In genomic region chr6:72537998-72538500, GRCm38 (mm10) we compare ENCODE assay signal across 8 mouse cellular contexts. TPM values are rescaled to one million over a fixed set of nuclear protein-coding genes. Genes with fewer than 3 reads are reported as not detected.
DNase-seq lines count a peak whose midpoint lies in the region; ATAC-seq lines count a peak whose summit lies in the region.

No protein-coding gene starts in this region.

- WGBS in hindbrain, embryonic 13.5 days, result 51% methylated on average over 10 of the region's 10 CpGs
- WGBS in midbrain, embryonic 15.5 days, result 54% methylated on average over 10 of the region's 10 CpGs

- peaks cover 24% of the 10 kb centered on the region for H3K4me1 ChIP-seq in hindbrain, embryonic 13.5 days (replicated peaks)
- peaks cover 26% of the 10 kb centered on the region for H3K4me1 ChIP-seq in midbrain, embryonic 15.5 days

- no peaks in the 10 kb centered on the region for H3K9me3 ChIP-seq in hindbrain, embryonic 13.5 days
- no peaks in the 10 kb centered on the region for H3K9me3 ChIP-seq in midbrain, embryonic 15.5 days

- peak overlapping the region; percentile 73 for H3K4me2 ChIP-seq in hindbrain, embryonic 13.5 days
- peak overlapping the region; percentile 59 for H3K4me2 ChIP-seq in midbrain, embryonic 15.5 days

- intact Hi-C loops in left cerebral cortex, postnatal 10 days (cut with DNase I), result no loop called here
- intact Hi-C loops in gastrocnemius, postnatal 36 days (cut with DNase I), result no loop called here

- peak overlapping the region; percentile 56 for H3K4me3 ChIP-seq in hindbrain, embryonic 13.5 days
- peak overlapping the region; percentile 43 for H3K4me3 ChIP-seq in midbrain, embryonic 15.5 days

- H3K9ac ChIP-seq in hindbrain, embryonic 13.5 days, result peak overlapping the region; percentile 79
- peak overlapping the region; percentile 61 for H3K9ac ChIP-seq in midbrain, embryonic 15.5 days

- ATAC-seq in hindbrain, embryonic 13.5 days (ENCODE audit: low FRiP score), result no peak; the same call in 1 of the 2 replicates
- ATAC-seq in midbrain, embryonic 15.5 days (replicated peaks), result peak; percentile 5

- H3K36me3 ChIP-seq in hindbrain, embryonic 13.5 days, result no peaks in the 10 kb centered on the region
- H3K36me3 ChIP-seq in midbrain, embryonic 15.5 days (replicated peaks), result no peaks in the 10 kb centered on the region

- no peaks in the 10 kb centered on the region for H3K27me3 ChIP-seq in hindbrain, embryonic 13.5 days
- H3K27me3 ChIP-seq in midbrain, embryonic 15.5 days (replicated peaks), result no peaks in the 10 kb centered on the region

- peak overlapping the region; percentile 70; the same call in 1 of the 2 replicates for H3K27ac ChIP-seq in hindbrain, embryonic 13.5 days
- peak overlapping the region; percentile 38 for H3K27ac ChIP-seq in midbrain, embryonic 15.5 days

- peak; percentile 30 for DNase-seq in kidney, adult 9 months
- no peak for DNase-seq in kidney, adult 18-20 months
- DNase-seq in cerebellum, adult 18-20 months, result peak; percentile 19 to 34
- no peak for DNase-seq in left cerebral cortex, postnatal 10 days (ENCODE audit: extremely low spot score in 1 of 2, low spot score in 2 of 2)
- DNase-seq in thymus, postnatal 0 days (ENCODE audit: low spot score), result no peak
- no peak for DNase-seq in gastrocnemius, postnatal 36 days

RNA-seq across cellular contexts. Expression of gene Capg, which starts 6.1 kb away (rescaled TPM):
- 9.2 and 10.2 TPM in 2 replicates for polyA plus RNA-seq in hindbrain, embryonic 13.5 days (2015; fragmentation: Nextera tagmentation; extraction: Ambion mirVana)
- polyA plus RNA-seq in midbrain, embryonic 15.5 days (2015; fragmentation: Nextera tagmentation; extraction: Ambion mirVana), result 5.8 and 7.8 TPM in 2 replicates
- total RNA-seq in left cerebral cortex, postnatal 10 days (2021), result 1 to 10 TPM; 2.8 to 4.0 TPM
- 62.4 and 63.4 TPM in 2 replicates for polyA plus RNA-seq in thymus, postnatal 0 days (2015; fragmentation: Nextera tagmentation; extraction: Ambion mirVana)
- total RNA-seq in gastrocnemius, postnatal 36 days (2021), result 10 to 100 TPM in 1 of 2 experiments, 1 to 10 TPM in 1; 7.2 to 11.8 TPM

RNA-seq across cellular contexts. Expression of gene Sh2d6, which starts 16.5 kb away (rescaled TPM):
- polyA plus RNA-seq in hindbrain, embryonic 13.5 days (2015; fragmentation: Nextera tagmentation; extraction: Ambion mirVana), result 0.41 and 1.0 TPM in 2 replicates
- polyA plus RNA-seq in midbrain, embryonic 15.5 days (2015; fragmentation: Nextera tagmentation; extraction: Ambion mirVana), result 0.65 and 0.91 TPM in 2 replicates
- total RNA-seq in left cerebral cortex, postnatal 10 days (2021), result 1 to 10 TPM; 1.1 to 1.2 TPM
- polyA plus RNA-seq in thymus, postnatal 0 days (2015; fragmentation: Nextera tagmentation; extraction: Ambion mirVana), result 0.14 and 0.23 TPM in 2 replicates
- 1 to 10 TPM in 1 of 2 experiments, under 1 TPM in 1; 0.66 to 1.7 TPM for total RNA-seq in gastrocnemius, postnatal 36 days (2021)

Comparison
In these comparisons a context has a peak if more than half of its experiments do, and no peak if none do; other contexts are left out.
1. DNase-seq: peak in kidney, adult 9 months (single experiment) and cerebellum, adult 18-20 months (2 of 2); none in kidney, adult 18-20 months (single experiment), left cerebral cortex, postnatal 10 days (0 of 2), thymus, postnatal 0 days (single experiment) and gastrocnemius, postnatal 36 days (0 of 2).